Mouse (Mus musculus): ENCODE measurements at regions not wholly inside any gene's neighbourhood (a gene's known extent, or its start where the extent isn't known, plus 50 kb on each side); places are given as distances from the start of the nearest gene placed in this dataset.

DNA sequence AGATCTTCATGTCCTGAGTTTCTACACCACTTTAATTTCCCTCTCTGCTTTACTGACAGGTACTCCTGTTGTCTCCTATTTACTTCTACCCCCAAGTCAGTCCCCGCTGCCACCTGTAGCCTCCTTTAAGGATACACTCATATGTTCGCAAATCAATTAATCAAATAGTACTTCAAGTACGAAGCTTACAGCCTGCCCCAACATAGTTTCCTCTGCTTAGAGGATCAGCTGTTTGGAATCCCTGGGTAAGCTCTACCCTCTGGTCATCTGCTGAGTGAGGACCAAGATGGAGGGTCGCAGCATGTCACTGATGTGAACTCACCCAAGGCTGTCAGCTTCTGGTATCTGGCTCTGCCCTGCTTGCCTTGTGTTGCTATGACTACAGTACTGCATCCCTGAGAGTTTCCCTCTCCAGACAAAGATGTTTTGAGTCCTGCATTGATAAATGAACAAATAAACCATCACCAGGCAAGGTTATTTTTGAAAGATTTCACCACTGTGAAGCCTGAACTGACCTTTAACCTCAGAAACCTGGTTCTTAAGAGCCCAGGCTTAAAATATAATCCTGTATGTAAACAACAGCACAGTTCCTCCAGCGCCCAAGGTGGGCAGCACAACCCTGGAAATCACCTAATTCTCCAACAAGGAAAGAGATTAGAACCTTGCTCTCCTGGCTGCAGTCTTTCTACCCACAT is 159.6 kb upstream of the Foxq1 start:
- Histone ChIP-seq H3K4me3 (ENCODE audit: low read depth, low read length) (no peak overlapping the region), H3K4me1 (ENCODE audit: insufficient read depth) (no peaks in the 10 kb centered on the region), H3K36me3 (ENCODE audit: insufficient read depth) (no peaks in the 10 kb centered on the region), H3K27ac (ENCODE audit: low read depth, low read length) (no peak overlapping the region), H3K9me3 (ENCODE audit: low read length) (no peaks in the 10 kb centered on the region), H3K9ac (no peak overlapping the region), H3K4me2 (ENCODE audit: low read depth) (no peak overlapping the region), H3K27me3 (ENCODE audit: insufficient read depth, low read length) (no peaks in the 10 kb centered on the region)
- DNase-seq, result no peak
- 78% methylated on average over 5 of the region's 5 CpGs for WGBS
- peak; percentile 48; the same call in 1 of the 2 replicates for ATAC-seq
- no peak for TF ChIP-seq CTCF (IDR thresholded peaks at IDR 0.05; ENCODE audit: low read depth)

GRCm38 (mm10) chr13:31397246-31397645 is 158.7 kb upstream of the Foxq1 start:
- no peaks in the 10 kb centered on the region for H3K9me3 ChIP-seq (ENCODE audit: low read length)
- no peak overlapping the region for H3K27ac ChIP-seq (ENCODE audit: low read depth, low read length)
- no peak overlapping the region for H3K4me3 ChIP-seq (ENCODE audit: low read depth, low read length)
- H3K4me1 ChIP-seq (ENCODE audit: insufficient read depth), result no peaks in the 10 kb centered on the region
- 84% methylated on average over 10 of the region's 10 CpGs for WGBS
- no peak for DNase-seq
- H3K9ac ChIP-seq, result no peak overlapping the region
- H3K4me2 ChIP-seq (ENCODE audit: low read depth), result no peak overlapping the region
- H3K36me3 ChIP-seq (ENCODE audit: insufficient read depth), result no peaks in the 10 kb centered on the region
- H3K27me3 ChIP-seq (ENCODE audit: insufficient read depth, low read length), result no peaks in the 10 kb centered on the region
- no peak for TF ChIP-seq CTCF (IDR thresholded peaks at IDR 0.05; ENCODE audit: low read depth)
- ATAC-seq, result no peak

- 98% methylated on average over 2 of the region's 2 CpGs for WGBS
- ATAC-seq, result no peak
Measured at GRCm38 (mm10) chr13:31400401-31400800, 155.5 kb upstream of the Foxq1 start.

GRCm38 (mm10) chr13:31405312-31405711 is 150.6 kb upstream of the Foxq1 start:
- DNase-seq, result no peak
- no peak overlapping the region for H3K4me2 ChIP-seq (ENCODE audit: low read depth)
- no peak overlapping the region for H3K4me3 ChIP-seq (ENCODE audit: low read depth, low read length)
- H3K36me3 ChIP-seq (ENCODE audit: insufficient read depth), result no peaks in the 10 kb centered on the region
- ATAC-seq, result no peak
- 0 out of 2 replicates have a peak, but pooled peaks cover 4% of the 10 kb centered on the region for H3K4me1 ChIP-seq (ENCODE audit: insufficient read depth)
- WGBS, result 79% methylated on average over 2 of the region's 2 CpGs
- no peak overlapping the region for H3K27ac ChIP-seq (ENCODE audit: low read depth, low read length)
- no peaks in the 10 kb centered on the region for H3K27me3 ChIP-seq (ENCODE audit: insufficient read depth, low read length)
- no peak overlapping the region for H3K9ac ChIP-seq
- no peaks in the 10 kb centered on the region for H3K9me3 ChIP-seq (ENCODE audit: low read length)
- TF ChIP-seq CTCF (IDR thresholded peaks at IDR 0.05; ENCODE audit: low read depth), result no peak

More at GRCm38 (mm10) chr13:31400401-31400800, 155.5 kb upstream of the Foxq1 start:
- Histone ChIP-seq H3K9me3 (ENCODE audit: low read length) (no peaks in the 10 kb centered on the region), H3K4me2 (ENCODE audit: low read depth) (no peak overlapping the region), H3K36me3 (ENCODE audit: insufficient read depth) (no peaks in the 10 kb centered on the region), H3K27me3 (ENCODE audit: insufficient read depth, low read length) (no peaks in the 10 kb centered on the region), H3K4me3 (ENCODE audit: low read depth, low read length) (no peak overlapping the region), H3K9ac (no peak overlapping the region), H3K27ac (ENCODE audit: low read depth, low read length) (no peak overlapping the region), H3K4me1 (ENCODE audit: insufficient read depth) (no peaks in the 10 kb centered on the region)
- no peak for TF ChIP-seq CTCF (IDR thresholded peaks at IDR 0.05; ENCODE audit: low read depth)
- DNase-seq, result no peak

DNA sequence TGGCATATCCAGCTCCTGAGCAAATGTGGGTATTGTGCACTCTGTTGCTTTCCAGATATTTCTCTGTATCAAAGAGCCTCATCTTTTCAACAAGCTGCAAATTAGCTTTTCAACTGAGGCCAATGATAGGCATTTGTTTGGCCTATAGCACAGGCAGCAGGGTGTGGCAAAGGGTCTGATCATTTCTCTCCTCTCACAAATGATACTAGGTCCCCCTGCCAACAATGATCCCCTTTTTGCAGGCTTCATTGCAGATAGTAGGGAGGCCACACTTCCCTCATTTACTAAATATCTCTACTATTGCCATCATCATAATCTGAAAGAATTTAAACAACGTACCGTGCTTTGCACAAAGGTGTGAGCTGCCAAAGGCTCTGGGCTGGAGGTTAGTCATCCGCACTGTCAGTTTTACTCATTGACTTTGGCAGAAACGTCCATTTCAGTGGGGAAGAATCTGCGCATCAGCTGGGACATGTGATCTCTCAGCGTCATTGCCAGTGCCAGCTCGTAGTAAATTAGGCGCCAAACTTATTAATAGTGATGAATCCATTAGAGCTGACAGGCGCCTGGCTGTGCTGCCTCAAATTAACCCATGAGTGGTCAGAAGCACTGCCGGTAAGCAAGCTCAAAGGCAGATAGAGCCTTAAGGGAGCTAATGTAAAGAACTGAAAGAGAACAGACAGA is 147.4 kb upstream of the Foxq1 start:
- H3K9ac ChIP-seq, result no peak overlapping the region
- H3K27me3 ChIP-seq (ENCODE audit: insufficient read depth, low read length), result no peaks in the 10 kb centered on the region
- H3K27ac ChIP-seq (ENCODE audit: low read depth, low read length), result peak overlapping the region; percentile 35; the same call in 1 of the 2 replicates
- H3K4me1 ChIP-seq (ENCODE audit: insufficient read depth), result 0 out of 2 replicates have a peak, but pooled peaks cover 4% of the 10 kb centered on the region
- peak; percentile 80 for DNase-seq
- peak; percentile 97 for ATAC-seq
- no peaks in the 10 kb centered on the region for H3K36me3 ChIP-seq (ENCODE audit: insufficient read depth)
- peak overlapping the region; percentile 10 for H3K4me3 ChIP-seq (ENCODE audit: low read depth, low read length)
- peak overlapping the region; percentile 34 for H3K4me2 ChIP-seq (ENCODE audit: low read depth)
- H3K9me3 ChIP-seq (ENCODE audit: low read length), result no peaks in the 10 kb centered on the region
- TF ChIP-seq CTCF (IDR thresholded peaks at IDR 0.05; ENCODE audit: low read depth), result no peak
- 11% methylated on average over 10 of the region's 10 CpGs for WGBS

DNA sequence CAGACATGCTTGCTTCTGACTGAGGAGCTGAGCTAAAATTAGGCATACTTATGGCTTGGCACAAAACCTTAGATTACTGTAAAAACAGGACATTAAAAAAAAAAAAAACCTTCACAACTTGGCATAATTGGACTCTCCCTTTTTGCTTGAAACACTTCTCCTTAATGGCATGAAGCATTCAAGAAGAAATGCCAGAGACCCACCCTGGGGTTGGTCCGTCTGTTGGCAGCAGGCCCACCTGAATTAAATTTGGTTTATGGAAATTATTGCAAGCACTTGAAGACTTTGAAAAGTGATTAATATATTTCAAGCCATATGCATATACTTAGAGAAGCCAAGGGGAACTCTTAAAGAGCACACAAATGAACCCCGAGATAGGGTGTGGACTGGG is 146.8 kb upstream of the Foxq1 start:
- no peak for ATAC-seq
- TF ChIP-seq CTCF (IDR thresholded peaks at IDR 0.05; ENCODE audit: low read depth), result no peak
- 0 out of 2 replicates have a peak, but pooled peaks cover 4% of the 10 kb centered on the region for H3K4me1 ChIP-seq (ENCODE audit: insufficient read depth)
- DNase-seq, result no peak
- H3K27ac ChIP-seq (ENCODE audit: low read depth, low read length), result no peak overlapping the region
- H3K9me3 ChIP-seq (ENCODE audit: low read length), result no peaks in the 10 kb centered on the region
- H3K4me3 ChIP-seq (ENCODE audit: low read depth, low read length), result no peak overlapping the region
- no peaks in the 10 kb centered on the region for H3K27me3 ChIP-seq (ENCODE audit: insufficient read depth, low read length)
- H3K9ac ChIP-seq, result no peak overlapping the region
- H3K36me3 ChIP-seq (ENCODE audit: insufficient read depth), result no peaks in the 10 kb centered on the region
- 31% methylated on average over 2 of the region's 2 CpGs for WGBS
- peak overlapping the region; percentile 34 for H3K4me2 ChIP-seq (ENCODE audit: low read depth)

GRCm38 (mm10) chr13:31421556-31421955 is 134.4 kb upstream of the Foxq1 start:
- Histone ChIP-seq H3K36me3 (ENCODE audit: insufficient read depth) (no peaks in the 10 kb centered on the region), H3K27me3 (ENCODE audit: insufficient read depth, low read length) (no peaks in the 10 kb centered on the region), H3K4me1 (ENCODE audit: insufficient read depth) (no peaks in the 10 kb centered on the region), H3K27ac (ENCODE audit: low read depth, low read length) (no peak overlapping the region), H3K4me3 (ENCODE audit: low read depth, low read length) (no peak overlapping the region), H3K9me3 (ENCODE audit: low read length) (no peaks in the 10 kb centered on the region), H3K4me2 (ENCODE audit: low read depth) (no peak overlapping the region), H3K9ac (no peak overlapping the region)
- DNase-seq (no peak), ATAC-seq (no peak)
- 96% methylated on average over 5 of the region's 5 CpGs for WGBS
- no peak for TF ChIP-seq CTCF (IDR thresholded peaks at IDR 0.05; ENCODE audit: low read depth)
